Mouse (Mus musculus) testis, adult 2 months (tissue): ENCODE measurements at regions not wholly inside any gene's neighbourhood (a gene's known extent, or its start where the extent isn't known, plus 50 kb on each side); places are given as distances from the start of the nearest gene placed in this dataset.

ENCODE experiments used
- H3K27ac ChIP-seq: fragments of 200-500 bp; 2 replicates; pipeline ENCODE4 v1.5.1; 2012; ENCODE audit warnings: low read depth, low read length; ENCODE audit not compliant: control insufficient read depth, insufficient read depth
- H3K27me3 ChIP-seq: fragments of 200-500 bp; 2 replicates; pipeline ENCODE4 v1.6.1; 2012; ENCODE audit warnings: mild to moderate bottlenecking, low read length, moderate library complexity; ENCODE audit not compliant: control insufficient read depth, insufficient read depth
- H3K36me3 ChIP-seq: fragments of 200-500 bp; 2 replicates; pipeline ENCODE4 v1.6.1; 2012; ENCODE audit warnings: mild to moderate bottlenecking, low read length; ENCODE audit not compliant: control insufficient read depth, insufficient read depth
- H3K4me1 ChIP-seq: fragments of 200-500 bp; 2 replicates; pipeline ENCODE4 v1.6.1; 2012; ENCODE audit warnings: low read length; ENCODE audit not compliant: control insufficient read depth, insufficient read depth
- H3K4me3 ChIP-seq: fragments of 200-500 bp; 2 replicates; pipeline ENCODE4 v1.5.1; 2012; ENCODE audit warnings: low read depth, mild to moderate bottlenecking, low read length, moderate library complexity, mixed read lengths; ENCODE audit not compliant: control insufficient read depth
- CTCF ChIP-seq: fragments of 200-500 bp; IDR thresholded peaks from 2 replicates; pipeline ENCODE4 v1.5.1; 2012; ENCODE audit warnings: low read depth, mild to moderate bottlenecking, inconsistent platforms, low read length, moderate library complexity; ENCODE audit not compliant: control insufficient read depth, insufficient read depth, insufficient replicate concordance
- POLR2A ChIP-seq: fragments of 200-500 bp; IDR thresholded peaks from 2 replicates; pipeline ENCODE4 v1.6.1; 2012; ENCODE audit warnings: low read depth, mild to moderate bottlenecking, inconsistent platforms, low read length, moderate library complexity; ENCODE audit not compliant: control insufficient read depth

DNA sequence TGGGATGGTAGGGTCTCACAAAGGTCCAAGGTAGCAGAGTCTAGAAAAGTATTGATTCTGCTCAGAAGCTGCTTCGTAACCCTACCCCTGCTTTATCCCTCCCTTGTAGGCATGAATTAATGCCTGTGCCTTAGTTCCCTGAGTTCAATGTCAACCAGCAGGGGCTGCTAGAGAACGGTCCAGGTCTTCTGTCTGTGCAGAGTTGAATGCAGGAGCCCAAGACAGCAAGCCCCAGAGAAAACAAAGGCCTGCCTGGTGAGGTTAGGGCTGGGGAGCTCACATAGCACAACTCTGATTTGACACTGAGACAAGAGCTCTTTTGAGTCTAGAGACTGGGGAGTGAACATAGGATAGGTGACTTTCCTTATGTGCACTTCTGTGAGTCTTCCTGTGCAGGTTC lies 56.6 kb downstream of the Olig3 start:
- Histone ChIP-seq H3K36me3 (no peaks in the 10 kb centered on the region), H3K27me3 (no peaks in the 10 kb centered on the region), H3K27ac (no peak overlapping the region), H3K4me1 (no peaks in the 10 kb centered on the region), H3K4me3 (no peak overlapping the region)
- TF ChIP-seq CTCF (no peak), POLR2A (no peak)

GRCm38 (mm10) chr10:19413935-19414334 lies 57.6 kb downstream of the Olig3 start:
- TF ChIP-seq CTCF: no peak
- no peak for TF ChIP-seq POLR2A
- Histone ChIP-seq H3K4me1 (no peaks in the 10 kb centered on the region), H3K27me3 (no peaks in the 10 kb centered on the region), H3K36me3 (no peaks in the 10 kb centered on the region), H3K4me3 (no peak overlapping the region), H3K27ac (no peak overlapping the region)

DNA sequence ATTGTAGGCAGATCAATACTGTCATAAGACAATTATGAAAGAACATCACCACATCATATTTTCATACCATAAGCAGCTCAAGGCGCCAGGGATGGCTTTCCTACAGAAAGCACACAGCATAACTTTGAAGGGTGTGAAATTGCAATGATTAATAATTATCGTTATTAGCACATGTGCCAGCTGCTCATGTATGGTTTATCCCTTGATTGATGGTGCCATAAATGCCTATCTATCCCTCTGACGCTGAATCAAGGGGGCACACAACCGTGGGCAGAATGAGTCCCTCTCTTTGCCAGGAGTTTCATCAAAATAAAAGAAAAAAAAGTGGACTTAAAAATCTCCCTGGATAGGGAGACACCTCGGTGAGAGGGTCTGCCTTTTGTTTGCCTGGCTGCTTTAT lies 58.5 kb downstream of the Olig3 start:
- no peak overlapping the region for H3K4me3 ChIP-seq
- no peaks in the 10 kb centered on the region for H3K4me1 ChIP-seq
- H3K27ac ChIP-seq: no peak overlapping the region
- TF ChIP-seq POLR2A: no peak
- TF ChIP-seq CTCF: no peak
- no peaks in the 10 kb centered on the region for H3K27me3 ChIP-seq
- H3K36me3 ChIP-seq: no peaks in the 10 kb centered on the region

DNA sequence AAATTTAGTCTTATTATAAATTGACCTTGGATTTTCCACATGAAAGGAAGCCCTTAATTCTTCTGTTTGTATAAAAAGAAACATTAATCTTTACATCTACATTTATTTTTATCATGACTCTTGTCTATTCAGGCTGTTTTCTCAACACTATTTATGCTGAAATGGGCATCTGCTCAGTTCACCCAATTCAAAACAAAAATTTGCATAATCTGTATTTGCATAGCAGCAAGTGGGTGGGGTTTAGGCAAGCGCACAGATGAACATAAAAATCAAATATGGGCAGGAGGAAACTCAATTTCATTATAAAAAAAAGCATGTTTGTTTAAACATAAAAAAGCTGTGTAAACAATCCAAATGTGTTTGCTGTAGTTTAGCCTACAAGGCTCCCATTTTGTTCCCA lies 67.7 kb downstream of the Olig3 start:
- Histone ChIP-seq H3K36me3 (no peaks in the 10 kb centered on the region), H3K27ac (no peak overlapping the region), H3K4me1 (no peaks in the 10 kb centered on the region), H3K27me3 (no peaks in the 10 kb centered on the region), H3K4me3 (no peak overlapping the region)
- TF ChIP-seq POLR2A (no peak), CTCF (no peak)

- no peak overlapping the region for H3K4me3 ChIP-seq
- H3K27me3 ChIP-seq: no peaks in the 10 kb centered on the region
- no peak overlapping the region for H3K27ac ChIP-seq
- no peaks in the 10 kb centered on the region for H3K36me3 ChIP-seq
- TF ChIP-seq CTCF: no peak
- no peak for TF ChIP-seq POLR2A
- H3K4me1 ChIP-seq: no peaks in the 10 kb centered on the region
Observed at GRCm38 (mm10) chr10:19424961-19425360, 68.6 kb downstream of the Olig3 start.

GRCm38 (mm10) chr10:19426835-19427234 lies 70.5 kb downstream of the Olig3 start:
- H3K27ac ChIP-seq: no peak overlapping the region
- H3K36me3 ChIP-seq: no peaks in the 10 kb centered on the region
- no peaks in the 10 kb centered on the region for H3K27me3 ChIP-seq
- TF ChIP-seq POLR2A (no peak), CTCF (no peak)
- H3K4me1 ChIP-seq: no peaks in the 10 kb centered on the region
- no peak overlapping the region for H3K4me3 ChIP-seq

- no peak overlapping the region for H3K27ac ChIP-seq
- TF ChIP-seq POLR2A (no peak), CTCF (no peak)
Observed at GRCm38 (mm10) chr10:19432515-19432914, 76.2 kb downstream of the Olig3 start.

DNA sequence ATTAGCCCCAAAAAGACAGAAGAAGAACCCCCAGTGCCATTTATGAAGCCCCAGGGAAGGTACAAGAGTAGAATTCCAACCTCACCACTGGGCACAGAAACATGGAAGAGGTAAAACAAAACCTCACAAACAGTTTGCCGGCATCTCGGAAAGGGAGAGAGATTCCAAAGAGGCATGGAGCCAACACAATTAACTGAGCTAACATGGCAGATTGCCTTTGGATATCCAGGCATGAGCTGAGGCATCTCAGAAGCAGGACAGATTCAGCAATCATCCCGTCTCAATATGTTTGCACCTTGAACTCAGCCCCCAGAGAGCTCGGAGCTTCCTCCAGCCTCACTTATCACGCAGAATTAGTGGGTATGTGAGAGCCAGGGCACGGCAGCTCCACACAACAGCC lies 78.3 kb downstream of the Olig3 start:
- no peaks in the 10 kb centered on the region for H3K4me1 ChIP-seq
- H3K27ac ChIP-seq: no peak overlapping the region
- TF ChIP-seq POLR2A: no peak
- H3K4me3 ChIP-seq: no peak overlapping the region
- H3K27me3 ChIP-seq: no peaks in the 10 kb centered on the region
- no peaks in the 10 kb centered on the region for H3K36me3 ChIP-seq

More at GRCm38 (mm10) chr10:19432515-19432914, 76.2 kb downstream of the Olig3 start:
- Histone ChIP-seq H3K4me3 (no peak overlapping the region), H3K4me1 (no peaks in the 10 kb centered on the region), H3K36me3 (no peaks in the 10 kb centered on the region), H3K27me3 (no peaks in the 10 kb centered on the region)
